25 mouse cellular contexts compared by ENCODE assay signal in the genomic region with DNA sequence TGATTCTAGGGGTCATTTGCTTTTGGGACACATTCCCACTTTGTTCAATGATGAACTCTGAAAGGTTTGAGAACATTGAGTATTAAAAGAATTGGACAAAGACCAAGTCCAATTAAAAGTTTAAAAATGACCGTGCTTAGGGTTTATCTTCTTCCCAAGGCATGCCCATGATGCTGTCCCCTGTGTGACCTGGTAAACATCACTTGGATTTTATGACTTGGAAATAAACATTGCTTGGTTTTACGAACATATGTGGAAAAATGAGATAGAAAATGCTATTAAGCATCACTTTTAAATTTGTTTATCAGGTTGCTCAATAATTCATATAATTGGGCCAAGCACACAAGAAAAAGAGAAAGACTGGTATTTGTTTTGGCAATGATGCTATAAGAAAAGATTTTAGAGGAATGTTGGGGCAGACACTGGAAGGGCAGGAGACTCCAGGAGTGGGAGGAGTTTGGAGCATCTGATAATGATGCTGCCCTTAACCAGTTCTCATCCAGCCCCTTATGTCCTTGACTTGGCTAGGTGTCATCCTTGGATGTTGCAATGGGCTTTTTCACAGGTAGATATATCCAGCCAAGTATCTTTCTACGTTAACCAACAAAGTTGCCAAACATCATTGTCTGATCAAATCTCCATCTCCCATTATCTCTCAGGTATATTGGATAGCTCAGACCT.
DNase-seq lines count a peak whose midpoint lies in the region; ATAC-seq and TF ChIP-seq lines count a peak whose summit lies in the region.
"Had no signal": no experiment of that assay in that cellular context is flagged by ENCODE, and none has a peak within 500 bp of the region (broad histone marks: within the 10 kb centered on the region; RNA-seq: fewer than 3 reads in every experiment).

No protein-coding gene starts in this region.

- ATAC-seq in heart, embryonic 11.5 days (replicated peaks; ENCODE audit: insufficient number of reproducible peaks, low FRiP score, low TSS enrichment) = no peak
- no peak for ATAC-seq in liver, postnatal 0 days
- ATAC-seq in liver, embryonic 11.5 days (replicated peaks; ENCODE audit: low FRiP score) = no peak
- ATAC-seq: forebrain, embryonic 14.5 days; forebrain, postnatal 0 days; hindbrain, postnatal 0 days; inflammation-experienced regulatory T-cells, adult 6 months; intestine, embryonic 16.5 days; Patski had no signal

- no peak for DNase-seq in gastrocnemius, adult 2 months
- DNase-seq in gastrocnemius, postnatal 14 days = no peak
- DNase-seq in heart, adult 9 months (ENCODE audit: low spot score in 2 of 2) = peak; percentile 13 to 25
- no peak for DNase-seq in liver, postnatal 0 days
- DNase-seq in liver, embryonic 11.5 days (ENCODE audit: low spot score) = no peak
- DNase-seq: adrenal gland, postnatal 10 days; adrenal gland, postnatal 36 days; cerebellum, adult 11 months; cerebellum, adult 2 months; cerebellum, adult 9-11 months; cerebellum, postnatal 25 days; forebrain, postnatal 0 days; gastrocnemius, postnatal 36 days; heart, postnatal 14 days; heart, postnatal 4 days had no signal

- H3K36me3 ChIP-seq in heart, embryonic 11.5 days (ENCODE audit: control insufficient read depth, insufficient read depth, low read length) = no peaks in the 10 kb centered on the region
- no peaks in the 10 kb centered on the region for H3K36me3 ChIP-seq in liver, postnatal 0 days (replicated peaks; ENCODE audit: insufficient read depth, low read length)
- no peaks in the 10 kb centered on the region for H3K36me3 ChIP-seq in liver, embryonic 11.5 days (ENCODE audit: control insufficient read depth, insufficient read depth, low read length)
- H3K36me3 ChIP-seq: embryonic facial prominence, embryonic 12.5 days; embryonic facial prominence, embryonic 15.5 days; heart, embryonic 13.5 days had no signal

- H3K4me3 ChIP-seq in gastrocnemius, adult 2 months = no peak overlapping the region
- no peak overlapping the region for H3K4me3 ChIP-seq in heart, embryonic 11.5 days (ENCODE audit: low read depth, low read length)
- H3K4me3 ChIP-seq in liver, postnatal 0 days (ENCODE audit: low read depth, low read length) = no peak overlapping the region
- no peak overlapping the region for H3K4me3 ChIP-seq in liver, embryonic 11.5 days (ENCODE audit: low read depth, low read length)
- H3K4me3 ChIP-seq: embryonic facial prominence, embryonic 12.5 days; embryonic facial prominence, embryonic 15.5 days; heart, embryonic 13.5 days had no signal

- WGBS in heart, embryonic 11.5 days (ENCODE audit: insufficient replicate concordance) = 71% methylated on average over 3 of the region's 3 CpGs
- WGBS in liver, postnatal 0 days (ENCODE audit: insufficient replicate concordance) = 64% methylated on average over 3 of the region's 3 CpGs
- WGBS in liver, embryonic 11.5 days = 58% methylated on average over 3 of the region's 3 CpGs

- TF ChIP-seq EP300 in liver, postnatal 0 days (IDR thresholded peaks at IDR 0.05; ENCODE audit: low read depth) = peak; percentile 54

- H3K27ac ChIP-seq in gastrocnemius, adult 2 months = peak overlapping the region; percentile 59; the same call in 1 of the 2 replicates
- H3K27ac ChIP-seq in heart, embryonic 11.5 days (ENCODE audit: low read depth, low read length) = no peak overlapping the region
- H3K27ac ChIP-seq in liver, postnatal 0 days (ENCODE audit: low read depth) = no peak overlapping the region
- H3K27ac ChIP-seq in liver, embryonic 11.5 days (ENCODE audit: low read depth, low read length) = no peak overlapping the region
- H3K27ac ChIP-seq: embryonic facial prominence, embryonic 12.5 days; embryonic facial prominence, embryonic 15.5 days; heart, embryonic 13.5 days; hindbrain, embryonic 14.5 days; hindbrain, postnatal 0 days had no signal

- H3K4me1 ChIP-seq in heart, embryonic 11.5 days (ENCODE audit: control insufficient read depth, insufficient read depth, low read length) = no peaks in the 10 kb centered on the region
- no peaks in the 10 kb centered on the region for H3K4me1 ChIP-seq in liver, postnatal 0 days (ENCODE audit: insufficient read depth)
- H3K4me1 ChIP-seq in liver, embryonic 11.5 days (replicated peaks; ENCODE audit: control insufficient read depth, insufficient read depth, low read length) = no peaks in the 10 kb centered on the region
- H3K4me1 ChIP-seq: heart, embryonic 13.5 days had no signal

- intact Hi-C loops in gastrocnemius, adult 2 months (cut with DNase I) = loop anchor here (10.0 kb wide), 1 partner anchor 97 kb away; no protein-coding TSS in a partner anchor
- intact Hi-C loops in gastrocnemius, postnatal 14 days (cut with DNase I; ENCODE audit: low total_unique reads) = no loop called here

- no peaks in the 10 kb centered on the region for H3K9me3 ChIP-seq in heart, embryonic 11.5 days (replicated peaks; ENCODE audit: control insufficient read depth, low read length)
- H3K9me3 ChIP-seq in liver, postnatal 0 days (ENCODE audit: low read length) = no peaks in the 10 kb centered on the region
- no peaks in the 10 kb centered on the region for H3K9me3 ChIP-seq in liver, embryonic 11.5 days (ENCODE audit: control insufficient read depth, low read length)
- H3K9me3 ChIP-seq: embryonic facial prominence, embryonic 12.5 days; embryonic facial prominence, embryonic 15.5 days; heart, embryonic 13.5 days had no signal

- H3K4me2 ChIP-seq in heart, embryonic 11.5 days = no peak overlapping the region
- no peak overlapping the region for H3K4me2 ChIP-seq in liver, postnatal 0 days (ENCODE audit: low read depth, low read length)
- H3K4me2 ChIP-seq in liver, embryonic 11.5 days = no peak overlapping the region
- H3K4me2 ChIP-seq: embryonic facial prominence, embryonic 12.5 days; embryonic facial prominence, embryonic 15.5 days; heart, embryonic 13.5 days; hindbrain, embryonic 14.5 days had no signal

- no peak overlapping the region for H3K9ac ChIP-seq in heart, embryonic 11.5 days (ENCODE audit: low read depth, low read length)
- H3K9ac ChIP-seq in liver, postnatal 0 days (replicated peaks) = no peak overlapping the region
- no peak overlapping the region for H3K9ac ChIP-seq in liver, embryonic 11.5 days (ENCODE audit: low read depth, low read length)
- H3K9ac ChIP-seq: embryonic facial prominence, embryonic 12.5 days; embryonic facial prominence, embryonic 15.5 days; forebrain, postnatal 0 days; heart, embryonic 13.5 days; hindbrain, embryonic 14.5 days had no signal

- TF ChIP-seq CTCF in gastrocnemius, adult 2 months (IDR thresholded peaks at IDR 0.05) = no peak
- TF ChIP-seq CTCF in liver, postnatal 0 days (IDR thresholded peaks at IDR 0.05; ENCODE audit: low read depth) = no peak

- H3K27me3 ChIP-seq in heart, embryonic 11.5 days (ENCODE audit: control insufficient read depth, insufficient read depth, low read length) = no peaks in the 10 kb centered on the region
- no peaks in the 10 kb centered on the region for H3K27me3 ChIP-seq in liver, postnatal 0 days (ENCODE audit: insufficient read depth, low read length)
- H3K27me3 ChIP-seq in liver, embryonic 11.5 days (replicated peaks; ENCODE audit: control insufficient read depth, insufficient read depth, low read length) = no peaks in the 10 kb centered on the region
- H3K27me3 ChIP-seq: embryonic facial prominence, embryonic 12.5 days; embryonic facial prominence, embryonic 15.5 days; heart, embryonic 13.5 days; Patski had no signal

Comparison
In these comparisons a context has a peak if more than half of its experiments do, and no peak if none do; other contexts are left out.
1. DNase-seq: peak in heart, adult 9 months (2 of 2); none in gastrocnemius, adult 2 months (single experiment), gastrocnemius, postnatal 14 days (single experiment), liver, postnatal 0 days (single experiment) and liver, embryonic 11.5 days (single experiment).